Mouse (Mus musculus) intestine, embryonic 14.5 days (tissue): ENCODE measurements around the gene Ppp2r2c. TPM values are rescaled to one million over a fixed set of nuclear protein-coding genes. Genes with fewer than 3 reads are reported as not detected.

Experiments
- ATAC-seq: fragments of 200-750 bp; cut with Nextera tagmentation; replicated peaks from 2 replicates; pipeline ENCODE4 v1.8.0; 2017; ENCODE audit warnings: low read depth, moderate number of reproducible peaks, moderate TSS enrichment, moderate library complexity; ENCODE audit not compliant: low FRiP score, low TSS enrichment
- DNase-seq: peaks from one replicate; pipeline ENCODE4 v3.0.0-alpha.2; 2018; ENCODE audit warnings: low spot score
- H3K27ac ChIP-seq: fragments of 300-500 bp; sonication (generic); 2 replicates; pipeline ENCODE4 v1.5.1; 2014; ENCODE audit warnings: low read depth, mild to moderate bottlenecking, control low read depth
- H3K27me3 ChIP-seq: fragments of 300-500 bp; sonication (generic); replicated peaks from 2 replicates; pipeline ENCODE4 v1.6.1; 2014; ENCODE audit warnings: low read length, control low read depth; ENCODE audit not compliant: control insufficient read depth, insufficient read depth
- H3K36me3 ChIP-seq: fragments of 300-500 bp; sonication (generic); 2 replicates; pipeline ENCODE4 v1.6.1; 2014; ENCODE audit warnings: low read length, control low read depth; ENCODE audit not compliant: control insufficient read depth, insufficient read depth
- H3K4me1 ChIP-seq: fragments of 300-500 bp; sonication (generic); replicated peaks from 2 replicates; pipeline ENCODE4 v1.6.1; 2014; ENCODE audit warnings: low read length, control low read depth, mixed read lengths; ENCODE audit not compliant: control insufficient read depth, insufficient read depth
- H3K4me2 ChIP-seq: fragments of 300-500 bp; sonication (generic); 2 replicates; pipeline ENCODE4 v1.6.1; 2014; ENCODE audit warnings: low read length
- H3K4me3 ChIP-seq: fragments of 300-500 bp; sonication (generic); 2 replicates; pipeline ENCODE4 v1.5.1; 2014; ENCODE audit warnings: low read depth, low read length, control low read depth, mixed read lengths
- H3K9ac ChIP-seq: fragments of 300-500 bp; sonication (generic); 2 replicates; pipeline ENCODE4 v1.6.1; 2014; ENCODE audit warnings: mild to moderate bottlenecking, low read length
- H3K9me3 ChIP-seq: fragments of 300-500 bp; sonication (generic); 2 replicates; pipeline ENCODE4 v1.6.1; 2016; ENCODE audit warnings: low read length, control low read depth; ENCODE audit not compliant: control insufficient read depth
- WGBS: fragments of 180-500 bp; shearing (Covaris S2); extraction: QIAGEN DNeasy Blood & Tissue Kit; methylation state at CpG from one replicate; pipeline ENCODE4 v1.1.7; 2014; 5-methylcytosine and 5-hydroxymethylcytosine counted together
- polyA plus RNA-seq: library from polyadenylated mRNA; unstranded; fragments of >200 nt; fragmentation: Nextera tagmentation; extraction: Ambion mirVana; gene quantifications from 2 replicates; pipeline ENCODE4 v1.2.1, GENCODE M21; 2014

Ppp2r2c gene
- polyA plus RNA-seq, 1 experiment from 2014 or later = 0.73 TPM

DNA sequence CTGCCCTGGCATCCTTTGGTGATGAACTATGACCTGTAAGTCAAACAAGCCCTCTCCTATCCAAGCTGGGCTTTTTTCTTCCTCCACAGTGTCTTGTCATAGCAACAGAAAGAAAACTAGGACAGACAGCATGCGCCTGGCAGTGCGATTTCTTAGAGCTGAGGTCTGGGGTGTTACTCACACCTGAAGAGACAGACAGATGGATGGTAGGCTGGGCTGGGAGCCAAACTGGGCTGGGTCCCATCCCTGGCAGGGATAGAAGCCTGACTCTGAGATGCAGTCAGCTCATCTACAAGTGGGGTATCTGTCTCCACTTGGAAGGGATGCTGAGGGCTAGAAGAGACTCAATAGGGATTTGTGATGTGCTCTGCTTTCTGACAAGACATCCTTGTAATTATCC, 29.3 kb upstream of the Ppp2r2c start:
- DNase-seq (no peak), ATAC-seq (no peak)
- no peak overlapping the region for H3K4me2 ChIP-seq
- H3K4me1 ChIP-seq = no peaks in the 10 kb centered on the region
- H3K9ac ChIP-seq = no peak overlapping the region
- 93% methylated on average over 2 of the region's 2 CpGs for WGBS
- no peaks in the 10 kb centered on the region for H3K27me3 ChIP-seq
- no peaks in the 10 kb centered on the region for H3K36me3 ChIP-seq
- H3K4me3 ChIP-seq = no peak overlapping the region
- no peak overlapping the region for H3K27ac ChIP-seq
- no peaks in the 10 kb centered on the region for H3K9me3 ChIP-seq

- no peak for DNase-seq
- H3K4me3 ChIP-seq = no peak overlapping the region
- 56% methylated on average over 8 of the region's 8 CpGs for WGBS
- H3K4me1 ChIP-seq = no peaks in the 10 kb centered on the region
- H3K9ac ChIP-seq = no peak overlapping the region
- no peaks in the 10 kb centered on the region for H3K27me3 ChIP-seq
- H3K4me2 ChIP-seq = no peak overlapping the region
- H3K27ac ChIP-seq = no peak overlapping the region
- no peaks in the 10 kb centered on the region for H3K9me3 ChIP-seq
- no peaks in the 10 kb centered on the region for H3K36me3 ChIP-seq
- ATAC-seq = no peak
Measured at GRCm38 (mm10) chr5:36839602-36840001, 28.7 kb upstream of the Ppp2r2c start.

DNA sequence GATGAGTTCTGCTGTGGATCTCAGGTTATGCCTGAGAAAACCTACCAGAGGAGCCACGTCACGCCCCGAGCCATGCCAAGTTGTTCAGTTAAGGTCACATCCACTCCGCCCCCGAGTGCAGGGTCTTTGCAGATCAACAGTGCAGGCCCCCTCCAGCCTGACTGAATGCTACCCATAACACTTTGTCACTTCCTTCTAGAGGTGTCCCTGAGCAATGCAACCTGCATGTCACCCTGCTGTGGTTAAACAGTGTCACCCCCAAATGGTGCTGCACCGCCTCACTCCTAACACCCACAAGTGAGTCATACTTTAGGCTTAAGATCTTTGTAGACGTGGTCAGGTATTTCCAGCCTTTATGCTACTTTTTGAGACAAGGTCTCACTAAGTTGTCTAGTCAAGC, 28.2 kb upstream of the Ppp2r2c start:
- H3K9ac ChIP-seq = no peak overlapping the region
- H3K4me2 ChIP-seq = no peak overlapping the region
- H3K27me3 ChIP-seq = no peaks in the 10 kb centered on the region
- no peaks in the 10 kb centered on the region for H3K4me1 ChIP-seq
- ATAC-seq (no peak), DNase-seq (no peak)
- no peaks in the 10 kb centered on the region for H3K9me3 ChIP-seq
- H3K27ac ChIP-seq = no peak overlapping the region
- no peak overlapping the region for H3K4me3 ChIP-seq
- 80% methylated on average over 7 of the region's 7 CpGs for WGBS
- no peaks in the 10 kb centered on the region for H3K36me3 ChIP-seq

DNA sequence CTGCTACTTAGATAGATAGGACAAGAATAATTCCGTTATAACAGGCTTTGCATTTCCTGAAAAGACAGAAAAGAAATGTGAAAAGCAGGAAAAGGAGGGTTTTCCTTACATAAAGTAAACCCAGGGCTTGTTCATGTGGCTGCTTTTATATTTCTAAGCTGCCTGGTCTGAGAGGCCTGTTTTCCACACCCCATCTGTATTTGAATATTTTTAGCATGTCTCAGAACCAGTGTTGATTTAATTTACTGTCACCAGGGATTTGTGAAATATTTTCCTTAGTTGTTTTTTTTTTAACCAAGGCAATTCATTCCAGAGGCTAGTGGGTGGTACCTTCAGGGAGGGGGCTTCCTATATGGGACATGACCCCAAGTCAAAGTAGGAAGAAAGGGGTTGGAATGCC, 26.6 kb upstream of the Ppp2r2c start:
- Histone ChIP-seq H3K36me3 (no peaks in the 10 kb centered on the region), H3K27me3 (no peaks in the 10 kb centered on the region), H3K4me1 (no peaks in the 10 kb centered on the region), H3K27ac (no peak overlapping the region), H3K9ac (no peak overlapping the region), H3K9me3 (no peaks in the 10 kb centered on the region), H3K4me3 (no peak overlapping the region), H3K4me2 (no peak overlapping the region)
- ATAC-seq (no peak), DNase-seq (no peak)
- WGBS = 52% methylated on average over 1 of the region's 1 CpGs

- ATAC-seq = no peak
- Histone ChIP-seq H3K36me3 (no peaks in the 10 kb centered on the region), H3K9ac (no peak overlapping the region), H3K27me3 (no peaks in the 10 kb centered on the region), H3K27ac (no peak overlapping the region), H3K4me2 (no peak overlapping the region), H3K9me3 (no peaks in the 10 kb centered on the region), H3K4me1 (no peaks in the 10 kb centered on the region), H3K4me3 (no peak overlapping the region)
- WGBS = 65% methylated on average over 10 of the region's 10 CpGs
- DNase-seq = no peak
Measured at GRCm38 (mm10) chr5:36844490-36844889, 23.8 kb upstream of the Ppp2r2c start.

GRCm38 (mm10) chr5:36851572-36851971, 16.7 kb upstream of the Ppp2r2c start:
- DNase-seq (no peak), ATAC-seq (no peak)
- Histone ChIP-seq H3K4me1 (no peaks in the 10 kb centered on the region), H3K4me2 (no peak overlapping the region), H3K27ac (no peak overlapping the region), H3K4me3 (no peak overlapping the region), H3K27me3 (no peaks in the 10 kb centered on the region), H3K9ac (no peak overlapping the region), H3K36me3 (no peaks in the 10 kb centered on the region), H3K9me3 (no peaks in the 10 kb centered on the region)
- 34% methylated on average over 4 of the region's 4 CpGs for WGBS

- no peaks in the 10 kb centered on the region for H3K4me1 ChIP-seq
- no peaks in the 10 kb centered on the region for H3K9me3 ChIP-seq
- whole genome bisulfite sequencing = 81% methylated on average over 3 of the region's 3 CpGs
- no peak overlapping the region for H3K9ac ChIP-seq
- no peak overlapping the region for H3K27ac ChIP-seq
- H3K4me3 ChIP-seq = no peak overlapping the region
- no peaks in the 10 kb centered on the region for H3K36me3 ChIP-seq
- no peak for DNase-seq
- no peaks in the 10 kb centered on the region for H3K27me3 ChIP-seq
- ATAC-seq = no peak
- no peak overlapping the region for H3K4me2 ChIP-seq
Measured at GRCm38 (mm10) chr5:36855180-36855579, 13.1 kb upstream of the Ppp2r2c start.

DNA sequence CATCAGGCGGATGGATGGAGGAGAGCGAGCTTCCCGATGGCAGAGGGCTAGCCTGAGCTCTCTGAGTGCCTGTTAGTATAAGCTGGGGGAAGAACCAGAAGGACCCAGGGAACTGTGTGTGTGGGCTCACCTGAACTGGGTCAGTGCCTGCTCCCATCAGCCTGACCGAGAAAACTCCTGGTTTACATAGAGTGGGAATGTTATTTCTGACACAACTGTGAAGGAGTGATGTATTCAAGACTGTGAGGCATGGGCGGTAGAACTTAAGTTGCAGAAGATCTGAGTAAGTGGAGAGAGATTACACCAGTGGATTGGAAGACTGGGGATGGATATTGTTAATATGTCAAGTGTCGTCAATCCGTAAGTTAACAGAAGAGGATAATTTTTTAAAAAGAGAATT, 11.8 kb upstream of the Ppp2r2c start:
- Histone ChIP-seq H3K27ac (no peak overlapping the region), H3K27me3 (no peaks in the 10 kb centered on the region), H3K9me3 (no peaks in the 10 kb centered on the region), H3K4me2 (no peak overlapping the region), H3K9ac (no peak overlapping the region), H3K36me3 (no peaks in the 10 kb centered on the region), H3K4me1 (no peaks in the 10 kb centered on the region), H3K4me3 (no peak overlapping the region)
- DNase-seq = no peak
- WGBS = 85% methylated on average over 7 of the region's 7 CpGs
- ATAC-seq = no peak

GRCm38 (mm10) chr5:36857546-36857945, 10.8 kb upstream of the Ppp2r2c start:
- Histone ChIP-seq H3K9ac (no peak overlapping the region), H3K4me1 (no peaks in the 10 kb centered on the region), H3K27ac (no peak overlapping the region), H3K9me3 (no peaks in the 10 kb centered on the region), H3K4me3 (no peak overlapping the region), H3K4me2 (no peak overlapping the region), H3K27me3 (no peaks in the 10 kb centered on the region), H3K36me3 (no peaks in the 10 kb centered on the region)
- no peak for ATAC-seq
- WGBS = 76% methylated on average over 5 of the region's 5 CpGs
- no peak for DNase-seq
